Mouse (Mus musculus) kidney, adult 11 months (tissue): ENCODE measurements around the gene Mptx1.
"Not testable (repeated sequence)": the region's sequence is repeated elsewhere in the genome, so short reads cannot be mapped to it uniquely, and the experiment has no call there.

Source experiments
- DNase-seq: peaks from one replicate; pipeline ENCODE4 v3.0.0; 2022

Gene Mptx1

GRCm38 (mm10) chr1:174330218-174330617, at the start of gene Mptx1:
Gene Mptx1, plus strand, starts transcription at chr1:174330518.
- no peak for DNase-seq

GRCm38 (mm10) chr1:174303162-174303561, 27.2 kb upstream of the Mptx1 start:
- DNase-seq, result no peak

- DNase-seq, result no peak
Measured at GRCm38 (mm10) chr1:174317308-174317707, 13.0 kb upstream of the Mptx1 start.

- DNase-seq, result not testable (repeated sequence)
Measured at GRCm38 (mm10) chr1:174353636-174354035, 23.3 kb downstream of the Mptx1 start.

- no peak for DNase-seq
Measured at GRCm38 (mm10) chr1:174354640-174355039, 24.3 kb downstream of the Mptx1 start.

DNA sequence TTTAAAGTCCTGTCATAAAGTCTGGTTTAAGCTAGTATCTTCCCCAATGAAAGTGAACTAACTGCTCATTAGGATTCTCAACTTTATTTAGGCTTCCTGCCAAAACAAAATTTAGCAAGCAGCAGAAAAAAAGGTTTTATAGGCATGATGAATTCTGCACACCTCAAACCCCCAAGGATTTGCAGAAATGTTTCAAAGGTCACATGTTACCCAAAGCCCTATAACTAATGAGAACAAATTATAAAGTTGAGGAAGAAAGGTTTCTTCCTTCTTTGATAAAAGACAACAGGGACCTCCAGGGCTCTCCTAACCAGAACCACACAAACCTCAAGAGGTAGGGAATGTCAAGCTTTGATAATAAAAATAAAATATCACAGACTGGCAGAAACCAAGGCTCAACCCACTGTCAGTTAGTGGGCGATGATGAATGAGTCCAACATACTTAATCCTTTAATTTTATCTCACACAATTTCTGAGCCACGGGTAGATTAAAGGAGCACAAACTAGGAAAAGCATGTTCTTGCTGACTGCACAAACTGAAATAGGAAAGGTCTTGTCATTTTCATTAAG, 34.6 kb downstream of the Mptx1 start, which contains the start of gene Olfr417:
Olfr417 (plus strand) TSS at position 241 of the 570 bp plus-strand sequence.
- DNase-seq, result no peak

DNA sequence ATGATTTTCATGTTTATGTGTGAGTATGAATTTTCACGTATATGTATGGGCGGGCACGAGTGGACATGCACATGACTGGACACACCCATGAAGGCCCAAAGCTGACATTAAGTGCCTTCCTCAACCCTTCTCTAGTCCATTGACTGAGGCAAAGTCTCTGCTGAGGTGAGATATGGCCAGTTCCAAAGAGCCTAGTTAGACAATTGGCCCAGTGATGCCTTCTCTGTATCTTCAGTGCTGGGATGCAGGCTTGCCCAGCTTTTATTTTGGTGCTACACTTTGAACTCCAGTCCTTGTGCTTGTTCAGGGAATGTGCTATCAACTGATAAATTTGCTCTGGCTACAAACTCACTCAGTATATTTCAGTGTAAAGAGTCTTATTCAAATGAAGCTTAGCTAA, 43.5 kb downstream of the Mptx1 start:
- DNase-seq, result no peak
